Mouse (Mus musculus) thymus, postnatal 25 days (tissue): ENCODE data around the gene Rpl34.
A peak's percentile ranks its signal among the peaks of the same experiment; 100 is the strongest.

Source experiments
- DNase-seq: peaks from one replicate; pipeline ENCODE4 v3.0.0; 2022

Rpl34 gene

GRCm38 (mm10) chr3:130730189-130730653 is at the start of gene Rpl34:
Gene Rpl34, minus strand, starts transcription at chr3:130730398.
- DNase-seq = peak; percentile 90

- DNase-seq = no peak
Observed at GRCm38 (mm10) chr3:130768172-130768571, 38.0 kb upstream of the Rpl34 start.

GRCm38 (mm10) chr3:130764091-130764490 is 33.9 kb upstream of the Rpl34 start:
- DNase-seq = no peak

GRCm38 (mm10) chr3:130760711-130761435 is 30.7 kb upstream of the Rpl34 start:
- peak; percentile 81 for DNase-seq

GRCm38 (mm10) chr3:130758157-130758841 is 28.1 kb upstream of the Rpl34 start:
- no peak for DNase-seq

- DNase-seq = no peak
Observed at GRCm38 (mm10) chr3:130757117-130757852, 27.1 kb upstream of the Rpl34 start.

GRCm38 (mm10) chr3:130749206-130749605 is 19.0 kb upstream of the Rpl34 start:
- DNase-seq = peak; percentile 35

GRCm38 (mm10) chr3:130746673-130747619 is 16.7 kb upstream of the Rpl34 start:
- DNase-seq = no peak

GRCm38 (mm10) chr3:130737652-130738361 is 7.6 kb upstream of the Rpl34 start:
- no peak for DNase-seq

- DNase-seq = no peak
Observed at GRCm38 (mm10) chr3:130736758-130737157, 6.6 kb upstream of the Rpl34 start.

- peak; percentile 48 for DNase-seq
Observed at GRCm38 (mm10) chr3:130729472-130730188, 568 bp downstream of the Rpl34 start.

GRCm38 (mm10) chr3:130727676-130728075 is 2.5 kb downstream of the Rpl34 start:
- DNase-seq = no peak

- DNase-seq = no peak
Observed at GRCm38 (mm10) chr3:130727036-130727435, 3.2 kb downstream of the Rpl34 start.

- DNase-seq = no peak
Observed at GRCm38 (mm10) chr3:130725718-130726117, 4.5 kb downstream of the Rpl34 start.

- no peak for DNase-seq
Observed at GRCm38 (mm10) chr3:130722733-130723478, 7.3 kb downstream of the Rpl34 start.

- no peak for DNase-seq
Observed at GRCm38 (mm10) chr3:130720225-130720624, 10.0 kb downstream of the Rpl34 start.

GRCm38 (mm10) chr3:130718871-130719270 is 11.3 kb downstream of the Rpl34 start:
- DNase-seq = no peak

- DNase-seq = no peak
Observed at GRCm38 (mm10) chr3:130716555-130716954, 13.6 kb downstream of the Rpl34 start.

GRCm38 (mm10) chr3:130714775-130715568 is 15.2 kb downstream of the Rpl34 start:
- DNase-seq = peak; percentile 76
